Mouse (Mus musculus) bone marrow macrophage, adult 2 months (primary cell): Measurements from ENCODE around the gene Rab4a.

ENCODE experiments used
- CTCF ChIP-seq: IDR thresholded peaks from 2 replicates; pipeline ENCODE4 v1.5.1; 2012; ENCODE audit warnings: low read depth, mild to moderate bottlenecking, low read length, moderate library complexity
- POLR2A ChIP-seq: IDR thresholded peaks from 2 replicates; pipeline ENCODE4 v1.6.1; 2012; ENCODE audit warnings: mild to moderate bottlenecking, low read depth, low read length, borderline replicate concordance

DNA sequence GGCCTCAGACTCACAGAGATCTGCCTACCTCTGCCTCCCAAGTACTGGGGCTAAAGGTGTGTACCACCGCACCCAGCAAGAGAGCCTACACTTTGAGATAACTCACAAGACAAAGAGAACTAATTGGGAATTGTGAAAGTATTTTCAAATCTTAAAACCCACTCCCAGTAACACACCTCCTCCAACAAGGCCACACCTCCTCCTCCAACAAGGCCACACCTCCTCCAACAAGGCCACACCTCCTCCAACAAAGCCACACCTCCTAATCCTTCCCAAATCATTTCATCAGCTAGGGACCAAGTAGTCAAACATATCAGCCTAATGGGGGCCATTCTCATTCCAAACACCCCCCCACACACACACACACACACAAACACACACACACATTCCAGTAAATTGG lies 31.3 kb upstream of the Rab4a start:
- no peak for TF ChIP-seq CTCF
- no peak for TF ChIP-seq POLR2A
